Mouse (Mus musculus) spleen, adult 2 months (tissue): Measurements from ENCODE around the gene Plin3. TPM values are rescaled to one million over a fixed set of nuclear protein-coding genes. Genes with fewer than 3 reads are reported as not detected.

Experiments used
- DNase-seq, 2 experiments: peaks; one replicate each; pipeline versions ENCODE4 v3.0.0 to v3.0.0-alpha.2; 2012 to 2021; ENCODE audit warnings: low spot score in 2 of 2, low read depth in 1 of 2
- H3K27ac ChIP-seq: fragments of 200-500 bp; 2 replicates; pipeline ENCODE4 v1.5.1; 2012; ENCODE audit warnings: low read length, inconsistent platforms; ENCODE audit not compliant: insufficient read depth
- H3K27me3 ChIP-seq: fragments of 200-500 bp; 2 replicates; pipeline ENCODE4 v1.6.1; 2012; ENCODE audit warnings: mild to moderate bottlenecking, moderate library complexity, low read length, inconsistent platforms; ENCODE audit not compliant: control insufficient read depth, insufficient read depth
- H3K36me3 ChIP-seq: fragments of 200-500 bp; 2 replicates; pipeline ENCODE4 v1.6.1; 2012; ENCODE audit warnings: mild to moderate bottlenecking, low read length, inconsistent platforms; ENCODE audit not compliant: control insufficient read depth, insufficient read depth
- H3K4me1 ChIP-seq: fragments of 200-500 bp; 2 replicates; pipeline ENCODE4 v1.6.1; 2011; ENCODE audit warnings: inconsistent platforms; ENCODE audit not compliant: control insufficient read depth, insufficient read depth, insufficient read length
- H3K4me3 ChIP-seq: fragments of 200-500 bp; 2 replicates; pipeline ENCODE4 v1.5.1; 2011; ENCODE audit warnings: mild to moderate bottlenecking, inconsistent platforms; ENCODE audit not compliant: insufficient read depth, insufficient read length; ENCODE audit errors: extremely low read depth
- CTCF ChIP-seq: fragments of 200-500 bp; IDR thresholded peaks from 2 replicates; pipeline ENCODE4 v1.5.1; 2011; ENCODE audit warnings: mild to moderate bottlenecking, inconsistent platforms; ENCODE audit not compliant: insufficient read depth, insufficient read length, insufficient replicate concordance; ENCODE audit errors: extremely low read depth
- POLR2A ChIP-seq: fragments of 200-500 bp; IDR thresholded peaks from 2 replicates; pipeline ENCODE4 v1.6.1; 2011; ENCODE audit warnings: low read depth, low read length, inconsistent platforms
- WGBS: fragments of 180-500 bp; shearing (Covaris S2); methylation state at CpG from one replicate; pipeline ENCODE4 v1.1.7; 2018; 5-methylcytosine and 5-hydroxymethylcytosine counted together
- polyA plus RNA-seq: library from polyadenylated mRNA; depleted of rRNA; stranded (reverse); fragments of >200 nt; gene quantifications from 2 replicates; pipeline ENCODE4 v1.2.3, GENCODE M21; 2012

Gene Plin3
- polyA plus RNA-seq, 1 experiment = 13.4 TPM

- Histone ChIP-seq H3K4me1 (peaks cover 19% of the 10 kb centered on the region; the same call in 1 of the 2 replicates), H3K27me3 (no peaks in the 10 kb centered on the region), H3K27ac (peak overlapping the region; percentile 78), H3K36me3 (peaks cover 17% of the 10 kb centered on the region), H3K4me3 (peak overlapping the region; percentile 46)
- DNase-seq = peak; percentile 51 to 74
- no peak for TF ChIP-seq CTCF
- peak; percentile 55; the same call in 1 of the 2 replicates for TF ChIP-seq POLR2A
- WGBS = 14% methylated on average over 12 of the region's 12 CpGs
These were observed 23.5 kb downstream of the Plin3 start for GRCm38 (mm10) chr17:56269153-56269630.

- TF ChIP-seq CTCF (no peak), POLR2A (no peak)
- peak overlapping the region; percentile 93 for H3K27ac ChIP-seq
- peaks cover 17% of the 10 kb centered on the region; the same call in 1 of the 2 replicates for H3K4me1 ChIP-seq
- no peaks in the 10 kb centered on the region for H3K27me3 ChIP-seq
- DNase-seq = peak; percentile 77 to 80
- peaks cover 9% of the 10 kb centered on the region for H3K36me3 ChIP-seq
- H3K4me3 ChIP-seq = no peak overlapping the region
- 27% methylated on average over 3 of the region's 3 CpGs for WGBS
These were observed 26.4 kb downstream of the Plin3 start for GRCm38 (mm10) chr17:56266271-56266670.

- no peaks in the 10 kb centered on the region for H3K27me3 ChIP-seq
- DNase-seq = no peak
- H3K4me3 ChIP-seq = no peak overlapping the region
- 50% methylated on average over 3 of the region's 3 CpGs for WGBS
- peak overlapping the region; percentile 82 for H3K27ac ChIP-seq
- H3K4me1 ChIP-seq = peaks cover 17% of the 10 kb centered on the region; the same call in 1 of the 2 replicates
- TF ChIP-seq POLR2A (no peak), CTCF (no peak)
- H3K36me3 ChIP-seq = peaks cover 6% of the 10 kb centered on the region
These were observed 26.8 kb downstream of the Plin3 start for GRCm38 (mm10) chr17:56265869-56266268.

- 36% methylated on average over 4 of the region's 4 CpGs for whole genome bisulfite sequencing
- Histone ChIP-seq H3K36me3 (peaks cover 7% of the 10 kb centered on the region), H3K4me3 (no peak overlapping the region), H3K4me1 (peaks cover 17% of the 10 kb centered on the region; the same call in 1 of the 2 replicates), H3K27me3 (no peaks in the 10 kb centered on the region), H3K27ac (peak overlapping the region; percentile 82)
- no peak for TF ChIP-seq POLR2A
- no peak for TF ChIP-seq CTCF
- peak; percentile 54 to 67 for DNase-seq
These were observed 27.7 kb downstream of the Plin3 start for GRCm38 (mm10) chr17:56265011-56265410.

GRCm38 (mm10) chr17:56264020-56264419 is 28.7 kb downstream of the Plin3 start:
- WGBS = 37% methylated on average over 8 of the region's 8 CpGs
- peak; percentile 67 to 83 for DNase-seq
- Histone ChIP-seq H3K36me3 (peaks cover 17% of the 10 kb centered on the region), H3K27me3 (no peaks in the 10 kb centered on the region), H3K4me3 (no peak overlapping the region), H3K27ac (peak overlapping the region; percentile 21; the same call in 1 of the 2 replicates), H3K4me1 (peaks cover 23% of the 10 kb centered on the region)
- TF ChIP-seq POLR2A = no peak
- TF ChIP-seq CTCF = peak; percentile 76; the same call in 1 of the 2 replicates

GRCm38 (mm10) chr17:56262645-56263094 is 30.0 kb downstream of the Plin3 start:
- Histone ChIP-seq H3K4me3 (no peak overlapping the region), H3K27me3 (no peaks in the 10 kb centered on the region), H3K4me1 (peaks cover 31% of the 10 kb centered on the region), H3K27ac (no peak overlapping the region), H3K36me3 (peaks cover 23% of the 10 kb centered on the region)
- DNase-seq = no peak
- 82% methylated on average over 3 of the region's 3 CpGs for WGBS
- TF ChIP-seq POLR2A = no peak
- no peak for TF ChIP-seq CTCF

- TF ChIP-seq CTCF = no peak
- no peak for TF ChIP-seq POLR2A
- DNase-seq = no peak
- WGBS = 78% methylated on average over 3 of the region's 3 CpGs
- H3K36me3 ChIP-seq = peaks cover 23% of the 10 kb centered on the region
- H3K4me3 ChIP-seq = no peak overlapping the region
- no peak overlapping the region for H3K27ac ChIP-seq
- peaks cover 30% of the 10 kb centered on the region for H3K4me1 ChIP-seq
- no peaks in the 10 kb centered on the region for H3K27me3 ChIP-seq
These were observed 31.5 kb downstream of the Plin3 start for GRCm38 (mm10) chr17:56261166-56261565.
